Comparison of ENCODE assay signal across 10 mouse cellular contexts in the genomic region with DNA sequence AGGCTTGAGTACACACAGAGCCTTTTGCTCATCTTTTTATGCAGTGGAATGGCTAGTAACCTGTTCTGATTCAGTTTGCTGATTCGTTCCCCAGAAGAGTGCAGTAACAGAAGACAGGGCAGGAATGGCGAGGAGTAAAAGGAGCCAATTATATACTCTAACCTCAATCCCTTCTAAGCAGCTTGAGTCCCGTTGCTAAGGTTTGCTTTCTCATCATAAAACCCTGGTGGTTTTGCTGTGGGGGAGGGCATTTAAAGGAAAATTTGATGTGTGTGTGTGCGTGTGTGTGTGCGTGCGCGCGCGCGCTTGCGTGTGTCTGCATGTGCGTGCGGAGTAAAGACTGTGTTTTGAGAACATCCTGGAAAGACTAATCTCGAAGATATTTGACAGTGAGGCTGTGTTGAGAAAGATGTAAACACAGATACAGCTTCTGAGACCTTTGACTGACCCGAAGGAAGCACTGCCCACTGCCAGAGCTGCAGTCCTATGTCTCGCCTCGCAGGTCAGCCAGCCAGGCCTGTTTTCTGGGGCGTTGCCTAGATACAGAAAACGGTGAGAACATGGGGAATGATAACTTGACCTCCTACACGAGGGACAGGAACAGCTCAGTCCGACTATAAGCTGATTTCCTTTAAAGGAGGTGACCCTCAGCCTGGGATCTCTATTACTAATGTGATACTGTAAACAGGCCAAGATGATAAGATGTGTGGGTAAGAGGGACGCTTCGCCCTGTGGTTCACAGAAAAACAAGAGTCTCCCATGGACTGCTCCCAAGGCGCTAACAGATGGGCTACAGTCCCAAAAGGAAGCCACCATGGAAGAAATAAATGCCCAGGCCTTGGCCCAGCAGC. TPM values are rescaled to one million over a fixed set of nuclear protein-coding genes. Genes with fewer than 3 reads are reported as not detected.
DNase-seq lines count a peak whose midpoint lies in the region; ATAC-seq and TF ChIP-seq lines count a peak whose summit lies in the region.
"Had no signal": no experiment of that assay in that cellular context is flagged by ENCODE, and none has a peak within 500 bp of the region (broad histone marks: within the 10 kb centered on the region; RNA-seq: fewer than 3 reads in every experiment).

No protein-coding gene starts in this region.

- H3K27ac ChIP-seq in kidney, embryonic 15.5 days = peak overlapping the region; percentile 51; the same call in 1 of the 2 replicates
- H3K27ac ChIP-seq in embryonic facial prominence, embryonic 14.5 days (replicated peaks; ENCODE audit: low read depth, low read length) = peak overlapping the region; percentile 61; the same call in 1 of the 2 replicates
- H3K27ac ChIP-seq in intestine, embryonic 16.5 days (ENCODE audit: low read length) = peak overlapping the region; percentile 32; the same call in 1 of the 2 replicates
- peak overlapping the region; percentile 69 for H3K27ac ChIP-seq in small intestine, adult 2 months (ENCODE audit: insufficient read depth, low read depth, low read length)
- H3K27ac ChIP-seq: neural tube, embryonic 12.5 days had no signal

- DNase-seq in kidney, postnatal 10 days = no peak
- peak; percentile 15 for DNase-seq in embryonic facial prominence, embryonic 14.5 days (ENCODE audit: low spot score)
- no peak for DNase-seq in c-Kit-positive CD71-positive TER-119-positive erythroid progenitor cells, embryonic 14.5 days (ENCODE audit: low spot score)
- DNase-seq in right cerebral cortex, postnatal 36 days (ENCODE audit: low spot score in 2 of 2) = no peak
- no peak for DNase-seq in right cerebral cortex, postnatal 4 days
- DNase-seq: adrenal gland, adult 8-10 months had no signal

- no peak for TF ChIP-seq POLR2A in small intestine, adult 2 months (IDR thresholded peaks at IDR 0.05; ENCODE audit: low read depth, low read length)

- peaks cover 18% of the 10 kb centered on the region for H3K4me1 ChIP-seq in kidney, embryonic 15.5 days
- peaks cover 6% of the 10 kb centered on the region; the same call in 1 of the 2 replicates for H3K4me1 ChIP-seq in embryonic facial prominence, embryonic 14.5 days (ENCODE audit: control insufficient read depth, insufficient read depth, low read length)
- peaks cover 12% of the 10 kb centered on the region for H3K4me1 ChIP-seq in intestine, embryonic 16.5 days (ENCODE audit: control insufficient read depth, insufficient read depth, low read length)
- peaks cover 5% of the 10 kb centered on the region; the same call in 1 of the 2 replicates for H3K4me1 ChIP-seq in small intestine, adult 2 months (ENCODE audit: control insufficient read depth, insufficient read depth, insufficient read length, low read length)
- H3K4me1 ChIP-seq: neural tube, embryonic 12.5 days had no signal

- no peak overlapping the region for H3K9ac ChIP-seq in kidney, embryonic 15.5 days
- 0 out of 2 replicates have a peak overlapping the region, but pooled peaks have one; percentile 0 for H3K9ac ChIP-seq in embryonic facial prominence, embryonic 14.5 days (ENCODE audit: low read depth, low read length)
- no peak overlapping the region for H3K9ac ChIP-seq in intestine, embryonic 16.5 days (ENCODE audit: low read depth, low read length)
- H3K9ac ChIP-seq: neural tube, embryonic 12.5 days had no signal

- H3K9me3 ChIP-seq in kidney, embryonic 15.5 days (replicated peaks) = no peaks in the 10 kb centered on the region
- peaks cover 3% of the 10 kb centered on the region; the same call in 1 of the 2 replicates for H3K9me3 ChIP-seq in embryonic facial prominence, embryonic 14.5 days (ENCODE audit: control insufficient read depth, low read length)
- H3K9me3 ChIP-seq in intestine, embryonic 16.5 days (ENCODE audit: control insufficient read depth, low read length) = no peaks in the 10 kb centered on the region
- H3K9me3 ChIP-seq: neural tube, embryonic 12.5 days had no signal

- 59% methylated on average over 24 of the region's 24 CpGs for WGBS in kidney, embryonic 15.5 days
- WGBS in embryonic facial prominence, embryonic 14.5 days = 71% methylated on average over 24 of the region's 24 CpGs
- 41% methylated on average over 24 of the region's 24 CpGs for WGBS in intestine, embryonic 16.5 days
- 52% methylated on average over 24 of the region's 24 CpGs for WGBS in small intestine, adult 2 months

- no peaks in the 10 kb centered on the region for H3K27me3 ChIP-seq in kidney, embryonic 15.5 days
- no peaks in the 10 kb centered on the region for H3K27me3 ChIP-seq in embryonic facial prominence, embryonic 14.5 days (replicated peaks; ENCODE audit: control insufficient read depth, insufficient read depth, low read length)
- no peaks in the 10 kb centered on the region for H3K27me3 ChIP-seq in intestine, embryonic 16.5 days (replicated peaks; ENCODE audit: control insufficient read depth, insufficient read depth, low read length)
- H3K27me3 ChIP-seq in small intestine, adult 2 months (ENCODE audit: control insufficient read depth, insufficient read depth, low read length) = no peaks in the 10 kb centered on the region
- H3K27me3 ChIP-seq: neural tube, embryonic 12.5 days had no signal

- 0 out of 2 replicates have a peak, but pooled peaks have one; percentile 54 for ATAC-seq in kidney, embryonic 15.5 days (replicated peaks; ENCODE audit: low FRiP score)
- ATAC-seq in embryonic facial prominence, embryonic 14.5 days (ENCODE audit: low read depth) = no peak
- peak; percentile 50 for ATAC-seq in intestine, embryonic 16.5 days

- H3K36me3 ChIP-seq in kidney, embryonic 15.5 days = no peaks in the 10 kb centered on the region; the same call in 1 of the 2 replicates
- no peaks in the 10 kb centered on the region for H3K36me3 ChIP-seq in embryonic facial prominence, embryonic 14.5 days (ENCODE audit: control insufficient read depth, insufficient read depth, low read length)
- H3K36me3 ChIP-seq in intestine, embryonic 16.5 days (ENCODE audit: control insufficient read depth, insufficient read depth, low read length) = no peaks in the 10 kb centered on the region
- H3K36me3 ChIP-seq in small intestine, adult 2 months (ENCODE audit: control insufficient read depth, insufficient read depth, low read length) = no peaks in the 10 kb centered on the region
- H3K36me3 ChIP-seq: neural tube, embryonic 12.5 days had no signal

- no peak overlapping the region for H3K4me3 ChIP-seq in kidney, embryonic 15.5 days (replicated peaks)
- H3K4me3 ChIP-seq in embryonic facial prominence, embryonic 14.5 days (ENCODE audit: low read depth, low read length) = no peak overlapping the region
- no peak overlapping the region for H3K4me3 ChIP-seq in intestine, embryonic 16.5 days (ENCODE audit: low read length)
- no peak overlapping the region for H3K4me3 ChIP-seq in small intestine, adult 2 months (ENCODE audit: low read depth, low read length)
- H3K4me3 ChIP-seq: neural tube, embryonic 12.5 days had no signal

- TF ChIP-seq CTCF in small intestine, adult 2 months (IDR thresholded peaks at IDR 0.05; ENCODE audit: extremely low read depth, insufficient read length, insufficient replicate concordance, low read depth, low read length) = no peak

- no peak overlapping the region for H3K4me2 ChIP-seq in kidney, embryonic 15.5 days
- H3K4me2 ChIP-seq in embryonic facial prominence, embryonic 14.5 days (ENCODE audit: low read depth, low read length) = no peak overlapping the region
- H3K4me2 ChIP-seq in intestine, embryonic 16.5 days (ENCODE audit: low read depth, low read length) = no peak overlapping the region
- H3K4me2 ChIP-seq: neural tube, embryonic 12.5 days had no signal

RNA-seq across cellular contexts. Expression of a gene that starts 39.5 kb away (rescaled TPM):
- 13.6 and 16.5 TPM in 2 replicates for polyA plus RNA-seq in kidney, embryonic 15.5 days (2015; fragmentation: Nextera tagmentation; extraction: Ambion mirVana)
- polyA plus RNA-seq in embryonic facial prominence, embryonic 14.5 days (2014; fragmentation: Nextera tagmentation; extraction: Ambion mirVana) = 24.0 and 24.6 TPM in 2 replicates
- polyA plus RNA-seq in intestine, embryonic 16.5 days (2015; fragmentation: Nextera tagmentation; extraction: Ambion mirVana) = 6.5 and 9.2 TPM in 2 replicates
- 4.8 and 4.9 TPM in 2 replicates for polyA plus RNA-seq in small intestine, adult 2 months (2012; rRNA removed)

RNA-seq across cellular contexts. Expression of a gene that starts 50.9 kb away (rescaled TPM):
- 29.6 and 30.0 TPM in 2 replicates for polyA plus RNA-seq in kidney, embryonic 15.5 days (2015; fragmentation: Nextera tagmentation; extraction: Ambion mirVana)
- polyA plus RNA-seq in embryonic facial prominence, embryonic 14.5 days (2014; fragmentation: Nextera tagmentation; extraction: Ambion mirVana) = 18.2 and 23.0 TPM in 2 replicates
- polyA plus RNA-seq in intestine, embryonic 16.5 days (2015; fragmentation: Nextera tagmentation; extraction: Ambion mirVana) = 21.9 and 22.2 TPM in 2 replicates
- 0.56 and 0.84 TPM in 2 replicates for polyA plus RNA-seq in small intestine, adult 2 months (2012; rRNA removed)

Comparison
In these comparisons a context has a peak if more than half of its experiments do, and no peak if none do; other contexts are left out.
1. RNA of a gene that starts 50.9 kb away (polyA plus RNA-seq): 29.6 to 30.0 TPM in kidney, embryonic 15.5 days, 21.9 to 22.2 TPM in intestine, embryonic 16.5 days and 18.2 to 23.0 TPM in embryonic facial prominence, embryonic 14.5 days; 0.56 to 0.84 TPM in small intestine, adult 2 months; every median in the first group is over 10 times any median in the second.
2. Peak in every context shown above with its lines, with median percentiles within 50 percentile points of each other: H3K27ac ChIP-seq.